Mouse (Mus musculus) kidney, postnatal 36 days (tissue): Measurements from ENCODE around the gene Usp38.
"Not testable (repeated sequence)": the region's sequence is repeated elsewhere in the genome, so short reads cannot be mapped to it uniquely, and the experiment has no call there.

ENCODE experiments used
- DNase-seq, 2 experiments: peaks; one replicate each; pipeline ENCODE4 v3.0.0; 2021 to 2022; ENCODE audit warnings: mixed read lengths in 2 of 2

Usp38 gene

GRCm38 (mm10) chr8:81014789-81015699 lies at the start of gene Usp38:
Gene Usp38 (minus strand): TSS chr8:81014928.
- peak; percentile 99 to 100 for DNase-seq

GRCm38 (mm10) chr8:81062566-81062965 lies 47.8 kb upstream of the Usp38 start:
- DNase-seq: no peak

GRCm38 (mm10) chr8:81061950-81062349 lies 47.2 kb upstream of the Usp38 start:
- peak; percentile 23 to 28 for DNase-seq

GRCm38 (mm10) chr8:81044201-81044600 lies 29.5 kb upstream of the Usp38 start:
- peak in 1 of 2 experiments; percentile 5 for DNase-seq

- no peak for DNase-seq
Measured at GRCm38 (mm10) chr8:81027991-81028390, 13.3 kb upstream of the Usp38 start.

- not testable (repeated sequence) for DNase-seq
Measured at GRCm38 (mm10) chr8:81017548-81017947, 2.8 kb upstream of the Usp38 start.

- peak; percentile 2 to 43 for DNase-seq
Measured at GRCm38 (mm10) chr8:81013811-81014530, 757 bp downstream of the Usp38 start.

GRCm38 (mm10) chr8:81012699-81013098 lies 2.0 kb downstream of the Usp38 start:
- DNase-seq: no peak

- DNase-seq: no peak
Measured at GRCm38 (mm10) chr8:81012031-81012560, 2.6 kb downstream of the Usp38 start.

- no peak for DNase-seq
Measured at GRCm38 (mm10) chr8:81010386-81010785, 4.3 kb downstream of the Usp38 start.

- no peak for DNase-seq
Measured at GRCm38 (mm10) chr8:81005114-81005513, 9.6 kb downstream of the Usp38 start.

GRCm38 (mm10) chr8:80996632-80997031 lies 18.1 kb downstream of the Usp38 start:
- DNase-seq: no peak

GRCm38 (mm10) chr8:80991937-80992336 lies 22.8 kb downstream of the Usp38 start:
- peak; percentile 58 to 69 for DNase-seq

- peak; percentile 30 to 64 for DNase-seq
Measured at GRCm38 (mm10) chr8:80982829-80983228, 31.9 kb downstream of the Usp38 start.

GRCm38 (mm10) chr8:80981696-80982095 lies 33.0 kb downstream of the Usp38 start:
- DNase-seq: peak in 1 of 2 experiments; percentile 15

GRCm38 (mm10) chr8:80980063-80980462 lies 34.7 kb downstream of the Usp38 start:
- DNase-seq: no peak

- peak in 1 of 2 experiments; percentile 34 for DNase-seq
Measured at GRCm38 (mm10) chr8:80977231-80977630, 37.5 kb downstream of the Usp38 start.

- peak; percentile 33 to 36 for DNase-seq
Measured at GRCm38 (mm10) chr8:80971150-80971549, 43.6 kb downstream of the Usp38 start.

GRCm38 (mm10) chr8:80970000-80970685 lies 44.6 kb downstream of the Usp38 start:
- DNase-seq: no peak

- DNase-seq: no peak
Measured at GRCm38 (mm10) chr8:80969423-80969822, 45.3 kb downstream of the Usp38 start.

- no peak for DNase-seq
Measured at GRCm38 (mm10) chr8:80963095-80963494, 51.6 kb downstream of the Usp38 start.

GRCm38 (mm10) chr8:80962592-80962983 lies 52.1 kb downstream of the Usp38 start:
- DNase-seq: no peak
